Mouse (Mus musculus): ENCODE data around the gene Lrrc1. TPM values are rescaled to one million over a fixed set of nuclear protein-coding genes. Genes with fewer than 3 reads are reported as not detected.

The Lrrc1 gene
- polyA plus RNA-seq, 1 experiment: 106 TPM

GRCm38 (mm10) chr9:77516782-77517364 lies 27.8 kb downstream of the Lrrc1 start:
- no peak overlapping the region for H3K27ac ChIP-seq (ENCODE audit: control insufficient read depth, insufficient read depth, low read depth, low read length)
- no peaks in the 10 kb centered on the region for H3K36me3 ChIP-seq (ENCODE audit: control insufficient read depth, insufficient read depth, low read length)
- H3K4me3 ChIP-seq (ENCODE audit: control insufficient read depth, low read depth, low read length): no peak overlapping the region
- no peaks in the 10 kb centered on the region for H3K27me3 ChIP-seq (ENCODE audit: control insufficient read depth, insufficient read depth, low read length)
- H3K4me1 ChIP-seq (ENCODE audit: control insufficient read depth, insufficient read depth, low read length): no peaks in the 10 kb centered on the region
- TF ChIP-seq POLR2A (IDR thresholded peaks at IDR 0.05; ENCODE audit: control insufficient read depth, low read depth, low read length) (no peak), CTCF (IDR thresholded peaks at IDR 0.05; ENCODE audit: control insufficient read depth, insufficient read depth, insufficient replicate concordance, low read depth, low read length) (no peak)

- TF ChIP-seq CTCF (IDR thresholded peaks at IDR 0.05; ENCODE audit: control insufficient read depth, insufficient read depth, insufficient replicate concordance, low read depth, low read length) (no peak), POLR2A (IDR thresholded peaks at IDR 0.05; ENCODE audit: control insufficient read depth, low read depth, low read length) (no peak)
- Histone ChIP-seq H3K27ac (ENCODE audit: control insufficient read depth, insufficient read depth, low read depth, low read length) (no peak overlapping the region), H3K36me3 (ENCODE audit: control insufficient read depth, insufficient read depth, low read length) (no peaks in the 10 kb centered on the region), H3K4me1 (ENCODE audit: control insufficient read depth, insufficient read depth, low read length) (no peaks in the 10 kb centered on the region), H3K27me3 (ENCODE audit: control insufficient read depth, insufficient read depth, low read length) (no peaks in the 10 kb centered on the region), H3K4me3 (ENCODE audit: control insufficient read depth, low read depth, low read length) (no peak overlapping the region)
These were observed 30.8 kb downstream of the Lrrc1 start for GRCm38 (mm10) chr9:77513892-77514291.

- Histone ChIP-seq H3K4me3 (ENCODE audit: control insufficient read depth, low read depth, low read length) (no peak overlapping the region), H3K4me1 (ENCODE audit: control insufficient read depth, insufficient read depth, low read length) (no peaks in the 10 kb centered on the region), H3K27ac (ENCODE audit: control insufficient read depth, insufficient read depth, low read depth, low read length) (no peak overlapping the region), H3K36me3 (ENCODE audit: control insufficient read depth, insufficient read depth, low read length) (no peaks in the 10 kb centered on the region), H3K27me3 (ENCODE audit: control insufficient read depth, insufficient read depth, low read length) (no peaks in the 10 kb centered on the region)
- TF ChIP-seq POLR2A (IDR thresholded peaks at IDR 0.05; ENCODE audit: control insufficient read depth, low read depth, low read length): no peak
- no peak for TF ChIP-seq CTCF (IDR thresholded peaks at IDR 0.05; ENCODE audit: control insufficient read depth, insufficient read depth, insufficient replicate concordance, low read depth, low read length)
These were observed 32.5 kb downstream of the Lrrc1 start for GRCm38 (mm10) chr9:77512220-77512619.

GRCm38 (mm10) chr9:77510574-77510973 lies 34.1 kb downstream of the Lrrc1 start:
- TF ChIP-seq CTCF (IDR thresholded peaks at IDR 0.05; ENCODE audit: control insufficient read depth, insufficient read depth, insufficient replicate concordance, low read depth, low read length): no peak
- TF ChIP-seq POLR2A (IDR thresholded peaks at IDR 0.05; ENCODE audit: control insufficient read depth, low read depth, low read length): no peak
- Histone ChIP-seq H3K27ac (ENCODE audit: control insufficient read depth, insufficient read depth, low read depth, low read length) (no peak overlapping the region), H3K4me3 (ENCODE audit: control insufficient read depth, low read depth, low read length) (no peak overlapping the region), H3K4me1 (ENCODE audit: control insufficient read depth, insufficient read depth, low read length) (no peaks in the 10 kb centered on the region), H3K36me3 (ENCODE audit: control insufficient read depth, insufficient read depth, low read length) (no peaks in the 10 kb centered on the region), H3K27me3 (ENCODE audit: control insufficient read depth, insufficient read depth, low read length) (no peaks in the 10 kb centered on the region)

DNA sequence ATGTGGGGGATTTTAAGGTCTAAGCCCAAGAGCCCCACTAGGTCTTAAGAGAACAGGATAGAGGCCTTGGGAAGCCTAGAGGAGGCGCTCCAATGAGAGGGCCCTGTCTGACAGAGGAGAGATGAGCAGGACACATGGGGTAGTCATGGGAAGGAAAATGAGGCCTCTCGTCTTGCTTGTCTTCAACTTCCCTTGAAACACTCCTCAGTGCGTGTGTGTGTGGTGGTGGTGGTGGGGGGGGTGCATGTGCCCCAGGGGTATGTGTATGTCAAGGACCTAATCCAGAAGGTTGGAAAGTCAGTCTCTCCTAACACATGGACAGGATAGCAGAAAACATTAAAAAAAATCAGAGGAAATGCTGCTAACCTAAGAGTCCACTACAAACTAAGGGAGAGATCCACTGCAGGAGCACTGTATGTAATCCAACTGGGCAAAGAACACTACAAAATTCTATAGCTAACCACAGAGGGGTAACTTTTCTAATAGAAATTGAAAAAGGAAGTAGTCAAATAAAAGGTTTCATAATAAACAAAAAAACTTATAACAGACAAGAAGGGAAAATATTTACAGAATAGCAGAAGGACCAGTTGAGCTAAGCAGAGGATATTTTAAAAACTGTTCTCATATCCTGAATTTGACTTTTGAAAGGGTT lies 36.8 kb downstream of the Lrrc1 start:
- TF ChIP-seq CTCF (IDR thresholded peaks at IDR 0.05; ENCODE audit: control insufficient read depth, insufficient read depth, insufficient replicate concordance, low read depth, low read length) (no peak), POLR2A (IDR thresholded peaks at IDR 0.05; ENCODE audit: control insufficient read depth, low read depth, low read length) (no peak)
- Histone ChIP-seq H3K4me3 (ENCODE audit: control insufficient read depth, low read depth, low read length) (no peak overlapping the region), H3K27ac (ENCODE audit: control insufficient read depth, insufficient read depth, low read depth, low read length) (no peak overlapping the region), H3K27me3 (ENCODE audit: control insufficient read depth, insufficient read depth, low read length) (no peaks in the 10 kb centered on the region), H3K4me1 (ENCODE audit: control insufficient read depth, insufficient read depth, low read length) (no peaks in the 10 kb centered on the region), H3K36me3 (ENCODE audit: control insufficient read depth, insufficient read depth, low read length) (no peaks in the 10 kb centered on the region)

- Histone ChIP-seq H3K27ac (ENCODE audit: control insufficient read depth, insufficient read depth, low read depth, low read length) (no peak overlapping the region), H3K27me3 (ENCODE audit: control insufficient read depth, insufficient read depth, low read length) (no peaks in the 10 kb centered on the region), H3K36me3 (ENCODE audit: control insufficient read depth, insufficient read depth, low read length) (no peaks in the 10 kb centered on the region), H3K4me3 (ENCODE audit: control insufficient read depth, low read depth, low read length) (no peak overlapping the region), H3K4me1 (ENCODE audit: control insufficient read depth, insufficient read depth, low read length) (no peaks in the 10 kb centered on the region; the same call in 1 of the 2 replicates)
- no peak for TF ChIP-seq POLR2A (IDR thresholded peaks at IDR 0.05; ENCODE audit: control insufficient read depth, low read depth, low read length)
- TF ChIP-seq CTCF (IDR thresholded peaks at IDR 0.05; ENCODE audit: control insufficient read depth, insufficient read depth, insufficient replicate concordance, low read depth, low read length): no peak
These were observed 41.9 kb downstream of the Lrrc1 start for GRCm38 (mm10) chr9:77502548-77503438.

GRCm38 (mm10) chr9:77502171-77502547 lies 42.5 kb downstream of the Lrrc1 start:
- no peak for TF ChIP-seq CTCF (IDR thresholded peaks at IDR 0.05; ENCODE audit: control insufficient read depth, insufficient read depth, insufficient replicate concordance, low read depth, low read length)
- no peaks in the 10 kb centered on the region; the same call in 1 of the 2 replicates for H3K4me1 ChIP-seq (ENCODE audit: control insufficient read depth, insufficient read depth, low read length)
- H3K27me3 ChIP-seq (ENCODE audit: control insufficient read depth, insufficient read depth, low read length): no peaks in the 10 kb centered on the region
- no peak overlapping the region for H3K27ac ChIP-seq (ENCODE audit: control insufficient read depth, insufficient read depth, low read depth, low read length)
- H3K36me3 ChIP-seq (ENCODE audit: control insufficient read depth, insufficient read depth, low read length): no peaks in the 10 kb centered on the region
- no peak overlapping the region for H3K4me3 ChIP-seq (ENCODE audit: control insufficient read depth, low read depth, low read length)
